Mouse (Mus musculus): Measurements from ENCODE around the gene Krt7. TPM values are rescaled to one million over a fixed set of nuclear protein-coding genes. Genes with fewer than 3 reads are reported as not detected.

The Krt7 gene
- total RNA-seq, 1 experiment from 2014 or later = 8.6 TPM

DNA sequence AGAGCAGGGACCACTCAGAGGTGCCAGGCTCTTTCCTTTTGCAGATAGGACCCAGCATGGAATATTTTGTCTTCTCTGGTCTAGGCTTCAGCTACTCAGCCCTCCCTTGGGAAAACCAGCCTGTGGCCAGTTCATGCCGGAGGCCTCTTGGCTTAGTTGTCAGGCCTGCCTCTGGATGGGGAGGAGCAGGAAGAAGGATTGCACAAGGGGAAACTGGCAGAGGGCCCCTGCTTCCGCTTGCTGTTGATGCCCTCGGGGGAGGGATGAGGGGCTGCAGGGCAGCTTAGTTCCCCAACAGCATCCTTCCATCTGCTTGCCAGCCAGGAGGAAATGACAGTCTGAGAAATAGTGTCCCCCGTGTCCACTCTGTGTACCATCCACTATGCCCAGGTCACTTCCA, 36.0 kb upstream of the Krt7 start:
- peak; percentile 17; the same call in 1 of the 2 replicates for ATAC-seq (ENCODE audit: extremely low read depth, insufficient number of reproducible peaks, low FRiP score, poor library complexity, severe bottlenecking)

DNA sequence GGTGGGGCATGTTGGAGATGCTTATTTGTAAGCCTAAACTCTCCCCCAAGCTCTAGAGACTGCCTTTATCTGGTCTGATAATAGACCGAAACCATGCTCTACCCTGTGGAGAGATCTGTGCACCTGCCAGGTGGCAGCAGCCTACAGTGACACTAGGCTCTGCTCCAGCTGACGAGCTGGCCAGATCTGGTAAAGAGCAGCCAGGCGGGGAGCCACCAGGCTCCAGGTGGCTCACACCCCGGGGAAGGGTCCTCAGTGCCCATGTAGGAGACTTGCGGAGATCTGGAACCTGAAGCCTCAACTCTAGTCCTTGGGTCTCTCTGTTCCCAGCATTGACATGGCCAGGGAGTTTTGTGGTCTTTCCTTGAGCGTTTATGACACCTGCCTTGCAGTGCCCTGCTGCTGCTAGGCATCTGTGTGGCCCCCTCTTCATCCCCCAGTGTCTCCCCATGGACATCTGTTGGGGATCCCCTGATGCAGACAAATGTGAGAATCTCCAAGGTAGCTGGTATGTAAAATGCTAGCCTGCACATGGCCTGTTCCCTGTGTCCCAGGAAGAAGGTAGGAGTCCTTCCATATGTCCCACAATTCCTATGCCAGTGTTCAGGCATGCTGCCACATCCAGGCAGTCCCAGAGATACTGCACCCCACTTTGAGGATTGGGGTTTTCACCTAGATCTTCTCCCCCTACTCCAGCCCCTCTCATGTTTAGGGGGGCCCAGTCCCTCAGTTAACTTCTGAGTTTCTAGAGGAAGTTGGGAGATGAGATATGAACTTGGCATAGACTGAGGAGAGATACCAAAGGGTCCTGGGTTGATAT, 34.7 kb upstream of the Krt7 start:
- ATAC-seq (ENCODE audit: extremely low read depth, insufficient number of reproducible peaks, low FRiP score, poor library complexity, severe bottlenecking) = no peak

DNA sequence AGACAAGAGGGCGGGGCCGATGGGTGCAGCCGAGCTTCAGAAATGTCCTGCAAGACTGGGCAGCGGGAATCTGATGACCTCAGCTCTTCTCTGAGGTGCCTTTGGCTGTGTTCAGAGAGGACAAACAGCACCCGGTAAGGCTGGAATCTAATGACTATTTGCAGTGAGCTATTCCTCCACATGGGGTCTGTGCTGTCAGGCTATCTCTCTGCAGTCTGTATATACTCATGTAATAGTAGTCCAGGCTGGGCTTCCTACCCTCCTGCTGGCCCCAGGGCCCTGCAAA, 34.1 kb upstream of the Krt7 start:
- ATAC-seq (ENCODE audit: extremely low read depth, insufficient number of reproducible peaks, low FRiP score, poor library complexity, severe bottlenecking) = no peak

DNA sequence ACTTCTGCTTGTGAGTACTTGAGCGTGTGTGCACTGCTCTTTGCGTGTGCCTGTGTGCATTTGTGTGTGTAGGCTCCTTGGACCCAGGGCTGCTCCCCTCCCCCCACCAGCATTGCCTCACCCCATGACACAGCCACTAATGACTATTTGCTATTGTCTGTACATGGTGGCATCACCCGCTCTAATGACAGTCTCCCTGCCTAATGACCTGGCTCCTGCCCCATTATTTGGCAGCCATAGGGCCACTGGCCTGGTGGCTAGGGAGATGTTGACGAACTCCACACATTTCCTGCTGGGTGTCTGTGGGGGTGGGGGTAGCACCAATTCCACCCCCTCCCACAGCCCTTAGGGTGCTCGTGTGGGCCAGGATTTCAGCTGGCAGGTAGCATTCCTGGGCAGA, 32.2 kb upstream of the Krt7 start:
- ATAC-seq (ENCODE audit: extremely low read depth, insufficient number of reproducible peaks, low FRiP score, poor library complexity, severe bottlenecking) = no peak

DNA sequence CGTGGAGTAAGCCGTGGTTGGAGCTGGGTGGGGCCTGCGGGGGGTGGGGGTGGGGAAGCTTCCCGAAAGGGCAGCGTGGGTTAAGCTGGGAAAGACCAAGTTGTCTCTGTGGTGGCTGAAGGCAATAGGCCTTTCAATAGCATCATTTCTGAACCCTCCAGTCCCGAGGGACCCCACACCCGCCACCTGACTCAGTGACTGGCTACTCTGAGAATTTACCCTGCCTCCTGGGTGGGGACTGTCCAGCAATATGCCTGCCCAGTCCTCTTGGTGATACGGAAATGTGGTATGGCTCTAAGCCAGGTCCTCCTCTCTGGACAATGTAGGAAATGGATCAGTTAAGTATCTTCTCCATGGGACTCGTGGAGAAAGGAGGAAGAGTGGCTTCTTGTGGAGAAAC, 29.1 kb upstream of the Krt7 start:
- ATAC-seq (ENCODE audit: extremely low read depth, insufficient number of reproducible peaks, low FRiP score, poor library complexity, severe bottlenecking) = no peak

DNA sequence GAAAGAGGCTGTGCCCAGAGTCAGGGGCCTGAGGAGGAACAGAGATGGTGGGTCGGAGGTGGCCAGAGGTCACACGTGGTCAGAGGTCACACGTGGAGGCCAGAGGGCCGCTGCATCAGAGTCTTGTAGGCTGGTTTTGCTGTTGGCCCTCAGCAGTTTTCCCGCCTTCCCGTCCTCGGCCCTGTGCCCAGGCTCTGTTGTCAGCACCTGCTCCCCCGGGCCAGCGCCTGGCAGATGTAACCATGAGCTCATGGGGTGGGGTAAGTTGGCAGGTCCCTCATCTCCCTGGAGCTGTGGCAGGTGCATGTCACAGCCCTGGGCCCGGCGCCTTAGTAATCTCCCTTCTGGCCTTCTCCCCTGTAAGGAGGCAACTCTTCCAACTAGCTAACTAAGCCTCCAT, 28.0 kb upstream of the Krt7 start:
- no peak for ATAC-seq (ENCODE audit: extremely low read depth, insufficient number of reproducible peaks, low FRiP score, poor library complexity, severe bottlenecking)

DNA sequence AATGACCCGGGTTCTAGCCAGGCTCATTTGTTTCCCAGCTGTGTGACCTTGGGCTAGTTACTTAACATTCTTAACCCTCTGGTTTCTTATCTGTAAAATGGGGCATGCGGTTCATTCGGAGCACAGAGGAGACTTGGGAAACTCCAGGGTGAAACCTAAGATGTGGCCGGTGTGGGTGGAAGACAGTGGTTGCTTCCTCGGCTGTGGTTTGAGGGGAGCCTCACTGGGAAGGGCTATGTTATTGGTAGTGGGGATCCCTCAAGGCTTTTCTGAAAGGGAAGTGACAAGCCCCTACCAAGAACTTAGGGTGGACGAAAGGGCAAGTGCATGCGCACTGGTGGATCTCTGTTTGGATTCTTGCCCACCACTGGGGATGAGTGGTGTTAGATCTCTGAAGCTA, 26.2 kb upstream of the Krt7 start:
- no peak for ATAC-seq (ENCODE audit: extremely low read depth, insufficient number of reproducible peaks, low FRiP score, poor library complexity, severe bottlenecking)

DNA sequence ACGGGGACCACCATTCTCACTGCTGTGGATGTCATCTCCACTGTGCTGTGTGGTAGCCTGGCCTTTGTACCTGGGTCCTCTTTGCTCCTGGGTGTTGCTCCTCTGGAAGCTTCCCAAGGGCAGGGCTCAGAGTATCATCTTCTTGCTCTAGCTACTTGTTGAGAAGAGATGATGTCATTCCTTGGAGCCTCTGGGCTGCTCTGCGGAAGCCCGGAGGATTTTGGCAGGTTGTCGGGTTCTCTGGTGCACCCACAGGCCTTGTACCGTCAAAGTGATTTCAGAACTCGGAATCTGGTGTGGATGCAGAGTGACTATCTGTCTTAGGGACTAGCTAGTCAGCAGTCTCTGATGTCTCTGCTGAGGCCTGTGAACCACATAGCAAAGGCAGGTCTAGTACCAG, 25.8 kb upstream of the Krt7 start:
- ATAC-seq (ENCODE audit: extremely low read depth, insufficient number of reproducible peaks, low FRiP score, poor library complexity, severe bottlenecking) = no peak

DNA sequence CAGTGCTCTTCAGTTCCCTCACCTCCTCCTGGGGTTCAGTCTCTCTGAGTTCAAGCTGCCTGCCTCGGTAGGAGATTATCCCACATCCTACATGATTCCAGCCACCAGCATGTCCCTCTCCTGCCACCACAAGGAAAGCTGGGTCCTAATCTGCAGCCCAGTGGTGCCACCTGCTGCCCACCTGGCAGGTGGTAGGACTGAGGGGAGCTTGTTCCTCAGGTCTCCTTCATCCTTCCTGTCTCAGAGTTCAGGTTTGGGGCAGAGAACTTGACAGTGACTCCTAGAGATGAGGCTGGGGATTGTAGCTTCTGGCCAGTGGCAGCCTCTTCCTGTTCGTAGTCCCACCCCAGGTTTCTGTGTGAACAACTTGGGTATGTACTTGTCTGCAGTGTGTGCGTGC, 23.7 kb upstream of the Krt7 start:
- peak; percentile 13; the same call in 1 of the 2 replicates for ATAC-seq (ENCODE audit: extremely low read depth, insufficient number of reproducible peaks, low FRiP score, poor library complexity, severe bottlenecking)

DNA sequence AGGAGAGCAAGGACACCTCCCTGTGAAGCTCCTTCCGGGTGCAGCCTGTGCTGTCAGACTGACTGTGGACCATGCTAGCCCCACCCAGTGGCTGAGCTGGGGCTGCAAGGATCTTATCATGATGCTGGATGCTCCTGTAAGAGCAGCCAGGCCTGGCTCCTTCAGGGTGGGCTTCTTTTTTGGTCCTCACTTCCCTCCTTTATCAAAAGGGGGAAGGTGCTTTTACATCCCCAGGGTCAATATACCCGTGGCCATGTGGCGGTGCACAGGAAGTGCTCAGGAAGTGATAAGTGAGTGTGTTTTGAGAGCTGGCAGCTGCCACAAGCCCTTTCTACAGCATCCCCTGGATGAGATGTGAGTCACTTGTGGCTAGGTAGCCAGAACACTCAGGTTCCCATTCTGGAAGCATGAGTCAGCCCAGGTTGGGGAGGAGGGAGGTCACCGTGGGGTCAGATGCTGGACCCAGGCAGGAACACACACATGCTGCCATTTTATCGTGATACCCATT, 22.8 kb upstream of the Krt7 start:
- ATAC-seq (ENCODE audit: extremely low read depth, insufficient number of reproducible peaks, low FRiP score, poor library complexity, severe bottlenecking) = peak; percentile 84

DNA sequence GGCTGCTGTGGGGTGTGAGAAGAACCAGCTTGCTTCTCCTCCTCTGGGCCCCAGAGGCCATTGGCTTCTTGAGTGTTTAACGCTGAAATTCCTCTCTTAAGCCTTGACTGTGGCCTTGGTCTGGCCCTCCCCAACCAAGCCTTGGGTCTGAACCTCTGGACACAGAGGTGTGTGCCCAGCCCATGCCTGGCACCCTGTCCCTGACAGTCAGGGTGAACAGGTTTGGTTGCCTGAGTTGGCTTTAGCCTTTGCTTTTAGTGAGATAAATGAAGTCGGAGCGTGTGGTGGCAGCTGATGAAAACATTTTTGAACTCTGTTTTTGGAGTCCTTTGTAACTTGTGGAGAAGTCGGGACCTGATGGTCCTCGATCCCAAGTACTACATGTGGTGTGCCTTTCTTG, 20.6 kb upstream of the Krt7 start:
- no peak for ATAC-seq (ENCODE audit: extremely low read depth, insufficient number of reproducible peaks, low FRiP score, poor library complexity, severe bottlenecking)

DNA sequence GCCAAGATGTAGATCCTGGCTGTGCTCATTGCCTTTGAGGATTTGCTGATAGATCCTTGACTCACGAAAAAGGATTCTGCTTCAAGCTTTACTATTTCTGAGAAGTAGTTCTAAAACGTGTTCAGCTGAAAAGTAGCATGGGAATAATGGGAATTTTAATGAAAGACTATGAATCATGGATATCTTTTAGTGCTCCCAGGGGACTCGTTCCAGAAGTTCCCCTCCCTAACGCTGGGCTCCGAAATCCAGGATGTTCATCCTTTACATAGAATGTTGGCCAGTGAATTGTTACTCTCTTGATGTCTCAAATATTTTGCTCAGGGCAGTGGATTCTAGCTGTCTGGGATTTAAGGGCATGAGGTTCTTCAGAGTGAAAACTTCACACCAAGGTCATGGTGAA, 18.6 kb upstream of the Krt7 start:
- no peak for ATAC-seq (ENCODE audit: extremely low read depth, insufficient number of reproducible peaks, low FRiP score, poor library complexity, severe bottlenecking)

DNA sequence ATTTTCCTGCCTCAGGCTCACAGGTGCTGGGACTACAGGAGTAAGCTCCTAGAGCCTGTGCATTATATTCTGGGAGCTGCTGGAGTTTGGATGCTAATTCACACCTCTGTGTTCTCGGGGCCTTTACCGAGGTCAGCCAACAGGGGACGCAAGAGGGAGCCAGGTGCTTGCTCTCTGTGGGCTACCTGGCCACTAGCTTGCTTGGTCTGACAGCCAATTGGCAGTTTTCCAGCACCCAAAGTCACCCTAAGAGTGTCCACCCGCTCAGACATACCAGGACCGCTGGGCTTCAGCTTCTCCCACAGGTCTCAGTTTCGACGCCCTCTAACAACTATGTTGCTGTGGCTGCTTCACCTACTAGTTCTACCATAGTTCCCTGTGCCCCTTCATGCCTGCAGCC, 15.9 kb upstream of the Krt7 start:
- ATAC-seq (ENCODE audit: extremely low read depth, insufficient number of reproducible peaks, low FRiP score, poor library complexity, severe bottlenecking) = no peak

DNA sequence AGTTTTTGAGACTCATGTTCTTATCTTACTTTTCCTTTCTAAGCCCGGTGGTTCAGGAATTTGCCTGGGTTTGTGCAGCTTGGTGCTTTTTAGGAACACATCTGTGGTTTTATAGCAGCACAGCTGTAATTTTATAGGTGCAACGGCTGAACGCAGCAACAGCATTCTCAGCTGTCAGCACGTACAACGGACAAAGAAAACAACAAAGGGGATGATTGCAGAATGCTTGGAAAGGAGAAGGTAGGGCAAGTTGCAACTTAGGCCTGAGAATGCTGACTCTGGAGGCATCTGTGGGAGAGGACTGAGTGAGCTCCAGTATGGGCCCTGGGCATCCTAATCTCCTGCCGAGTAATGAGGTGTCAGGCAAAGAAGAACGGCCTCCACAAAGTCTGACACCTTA, 14.4 kb upstream of the Krt7 start:
- no peak for ATAC-seq (ENCODE audit: extremely low read depth, insufficient number of reproducible peaks, low FRiP score, poor library complexity, severe bottlenecking)

DNA sequence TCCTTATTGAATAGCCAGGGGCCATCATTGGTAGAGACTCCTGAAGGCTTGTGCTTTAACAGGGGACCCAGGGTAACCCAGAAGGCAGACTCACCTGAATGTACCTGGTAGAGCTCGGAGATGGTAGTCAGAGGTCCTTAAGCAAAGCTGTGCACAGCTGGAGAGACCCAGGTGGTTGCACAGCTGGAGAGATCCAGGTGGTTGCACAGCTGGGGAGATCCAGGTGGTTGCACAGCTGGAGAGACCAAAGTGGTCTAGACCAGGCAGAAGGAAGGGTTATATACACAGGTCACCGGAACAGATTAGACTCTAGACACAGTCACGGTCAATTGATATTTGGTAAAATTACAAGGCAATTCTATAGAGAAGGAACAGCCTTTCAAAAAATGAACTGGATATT, 13.9 kb upstream of the Krt7 start:
- no peak for ATAC-seq (ENCODE audit: extremely low read depth, insufficient number of reproducible peaks, low FRiP score, poor library complexity, severe bottlenecking)

DNA sequence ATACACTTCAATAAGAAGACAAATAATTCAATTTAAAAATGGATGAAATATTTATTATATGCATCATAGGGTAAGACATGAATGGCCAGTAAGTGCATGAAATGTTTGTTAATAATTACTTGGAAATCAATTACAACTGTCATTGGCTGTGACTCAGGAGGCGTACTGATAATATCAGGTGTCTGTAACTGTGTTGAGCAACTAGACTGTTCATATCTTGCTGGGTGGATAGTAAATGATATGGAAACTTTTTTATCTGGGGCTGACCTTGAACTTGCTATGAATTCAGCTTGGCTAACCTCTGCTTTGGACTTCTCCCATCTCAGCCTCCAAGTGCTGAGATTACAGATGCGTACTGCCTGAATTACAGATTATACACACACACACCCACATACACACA, 13.2 kb upstream of the Krt7 start:
- no peak for ATAC-seq (ENCODE audit: extremely low read depth, insufficient number of reproducible peaks, low FRiP score, poor library complexity, severe bottlenecking)

DNA sequence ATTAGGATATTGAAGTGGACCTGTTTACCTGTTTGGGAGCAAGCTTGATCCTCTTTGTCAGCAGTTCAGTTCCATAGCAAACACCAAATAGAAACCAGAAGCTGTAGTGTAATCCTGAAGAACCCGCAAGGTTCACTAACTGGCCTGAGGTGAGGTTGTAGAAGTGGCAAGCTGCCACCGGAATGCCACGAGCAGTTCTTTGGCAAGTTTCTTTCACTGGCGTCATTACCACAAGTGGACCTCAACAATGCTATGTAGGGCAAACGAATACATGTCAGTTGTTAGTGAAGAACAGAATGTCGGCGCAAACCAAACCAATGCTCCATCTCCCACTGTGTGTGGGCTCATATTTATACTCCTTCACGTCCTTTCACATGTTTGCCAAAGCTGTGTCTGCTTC, 12.6 kb upstream of the Krt7 start:
- no peak for ATAC-seq (ENCODE audit: extremely low read depth, insufficient number of reproducible peaks, low FRiP score, poor library complexity, severe bottlenecking)

DNA sequence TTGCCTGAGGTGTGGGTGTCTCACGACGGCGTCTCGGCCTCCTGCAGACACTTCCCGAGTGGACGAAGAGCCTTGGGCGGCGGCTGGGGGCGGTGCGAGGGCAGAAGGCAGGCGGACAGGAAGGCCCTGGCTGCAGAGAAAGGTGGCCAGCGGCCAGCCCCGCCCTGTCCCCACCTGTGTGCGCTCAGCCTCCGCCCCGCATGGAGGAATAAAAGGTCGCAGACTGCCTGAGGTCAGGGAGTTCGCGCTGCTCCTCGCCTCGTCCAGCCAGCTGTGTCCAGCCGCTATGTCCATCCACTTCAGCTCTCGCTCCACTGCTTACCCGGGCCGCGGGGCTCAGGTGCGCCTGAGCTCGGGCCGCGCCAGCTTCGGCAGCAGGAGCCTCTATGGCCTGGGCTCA, 1.3 kb downstream of the Krt7 start:
- ATAC-seq (ENCODE audit: extremely low read depth, insufficient number of reproducible peaks, low FRiP score, poor library complexity, severe bottlenecking) = no peak

DNA sequence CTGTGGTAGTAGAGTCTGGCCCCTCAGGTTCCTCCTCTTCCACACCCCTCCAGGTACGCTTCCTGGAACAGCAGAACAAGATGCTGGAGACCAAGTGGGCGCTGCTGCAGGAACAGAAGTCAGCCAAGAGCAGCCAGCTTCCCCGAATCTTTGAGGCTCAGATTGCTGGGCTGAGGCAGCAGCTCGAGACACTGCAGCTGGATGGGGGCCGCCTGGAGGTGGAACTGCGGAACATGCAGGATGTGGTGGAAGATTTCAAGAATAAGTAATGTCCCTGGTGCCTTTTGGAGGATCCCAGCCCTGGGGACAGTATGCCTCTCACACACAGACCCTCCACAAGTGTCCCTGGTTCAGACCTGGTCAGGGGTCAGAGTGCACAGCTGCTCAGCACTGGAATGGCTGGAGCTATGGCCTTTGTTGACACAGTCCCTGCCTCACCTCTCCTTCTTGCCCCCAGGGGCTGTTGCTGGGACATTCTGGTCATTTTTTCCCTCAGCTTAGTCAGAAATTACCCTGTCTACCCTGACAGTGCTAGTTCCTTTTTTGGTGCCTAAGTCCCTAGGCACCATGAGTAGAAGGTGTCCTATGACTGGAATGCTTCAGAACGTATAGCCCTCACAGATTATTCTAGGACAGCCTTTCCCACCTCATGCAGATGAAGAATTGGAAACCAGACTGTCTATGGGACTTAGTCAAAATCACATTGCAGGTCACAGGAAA, 3.2 kb downstream of the Krt7 start:
- no peak for ATAC-seq (ENCODE audit: extremely low read depth, insufficient number of reproducible peaks, low FRiP score, poor library complexity, severe bottlenecking)

DNA sequence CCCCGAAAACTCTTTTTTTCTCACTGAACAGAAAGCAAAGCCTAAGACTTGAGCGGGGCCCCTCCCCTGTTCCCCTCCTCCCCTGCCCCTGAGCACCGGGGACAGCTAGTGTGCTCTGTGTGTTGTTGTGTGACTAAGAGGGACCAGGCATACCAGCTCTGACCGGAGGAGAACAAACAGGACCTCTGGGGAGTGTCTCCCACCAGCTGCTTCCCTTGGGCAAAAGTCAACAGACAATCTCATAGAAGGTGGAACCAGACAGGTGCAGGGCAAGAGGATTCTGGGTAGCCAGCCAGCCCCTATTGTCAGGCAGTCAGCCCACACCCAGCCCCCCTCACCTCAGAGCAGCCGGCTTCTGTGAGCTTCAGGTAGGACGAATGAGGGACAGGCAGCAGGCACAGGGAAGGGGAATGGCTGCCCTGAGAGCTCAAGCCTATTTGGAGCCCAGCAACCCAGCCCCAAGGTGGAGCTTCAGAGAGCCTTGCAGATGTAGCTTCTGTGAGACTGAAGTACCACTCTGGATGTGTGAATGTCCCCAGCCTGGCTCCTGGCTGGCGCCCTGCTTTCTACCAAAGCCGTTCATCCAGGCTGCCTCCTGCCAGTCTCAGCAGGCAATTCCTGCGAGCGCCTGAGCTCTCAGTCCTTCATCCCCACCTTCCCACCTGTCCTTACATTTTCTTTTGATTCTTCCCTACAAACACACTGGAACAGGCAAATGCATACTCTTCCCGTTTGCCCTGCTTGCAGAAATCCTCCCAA, 4.1 kb downstream of the Krt7 start:
- no peak for ATAC-seq (ENCODE audit: extremely low read depth, insufficient number of reproducible peaks, low FRiP score, poor library complexity, severe bottlenecking)

All from neutrophil, adult 5-6 weeks (primary cell).